Mouse (Mus musculus) G1E (cell line): Measurements from ENCODE around the gene Ror2. TPM values are rescaled to one million over a fixed set of nuclear protein-coding genes. Genes with fewer than 3 reads are reported as not detected.

Experiments
- ATAC-seq: 2 replicates; pipeline ENCODE4 v1.8.0; 2016; ENCODE audit warnings: mild to moderate bottlenecking; ENCODE audit not compliant: insufficient number of reproducible peaks, poor library complexity, low FRiP score, severe bottlenecking; ENCODE audit errors: extremely low read depth
- DNase-seq: peaks from one replicate; pipeline ENCODE4 v3.0.0; 2012; ENCODE audit warnings: low spot score
- H3K27me3 ChIP-seq: 2 replicates; pipeline ENCODE4 v1.6.1; 2012; ENCODE audit warnings: mild to moderate bottlenecking, low read length, inconsistent platforms; ENCODE audit not compliant: insufficient read depth
- H3K36me3 ChIP-seq: replicated peaks from 2 replicates; pipeline ENCODE3; 2012; ENCODE audit warnings: mild to moderate bottlenecking, inconsistent platforms
- H3K4me1 ChIP-seq: 2 replicates; pipeline ENCODE4 v1.6.1; 2012; ENCODE audit warnings: low read depth, low read length, inconsistent platforms, mixed read lengths; ENCODE audit not compliant: insufficient read depth
- H3K4me3 ChIP-seq: 2 replicates; pipeline ENCODE4 v1.5.1; 2012; ENCODE audit warnings: low read depth, mild to moderate bottlenecking, inconsistent platforms, low read length, moderate library complexity, mixed read lengths
- H3K9me3 ChIP-seq: replicated peaks from 2 replicates; pipeline ENCODE4 v1.6.1; 2012; ENCODE audit warnings: inconsistent platforms
- CTCF ChIP-seq: IDR thresholded peaks from 2 replicates; pipeline ENCODE4 v1.5.1; 2012; ENCODE audit warnings: low read depth, low read length, inconsistent platforms, mixed read lengths
- GATA1 ChIP-seq: IDR thresholded peaks from 2 replicates; pipeline ENCODE4 v1.6.1; 2012; ENCODE audit warnings: borderline replicate concordance, low read length, inconsistent platforms, mixed read lengths
- GATA2 ChIP-seq: IDR thresholded peaks from 2 replicates; pipeline ENCODE4 v1.6.1; 2012; ENCODE audit warnings: low read depth, low read length, inconsistent platforms, borderline replicate concordance
- POLR2AphosphoS5 ChIP-seq: IDR thresholded peaks from 2 replicates; pipeline ENCODE4 v1.6.1; 2012; ENCODE audit warnings: low read depth, low read length, inconsistent platforms; ENCODE audit not compliant: insufficient replicate concordance
- TAL1 ChIP-seq: conservative IDR thresholded peaks from 2 replicates; pipeline ENCODE4 v1.6.1; 2012; ENCODE audit warnings: low read depth, low read length, inconsistent platforms, mixed read lengths
- polyA plus RNA-seq: library from polyadenylated mRNA; stranded (reverse); fragments of >175 nt; gene quantifications from 2 replicates; pipeline ENCODE4 v1.2.3, GENCODE M21; 2012
- total RNA-seq, 2 experiments: library from RNA; stranded (forward) in 1 of 2; stranded (reverse) in 1 of 2; fragments of 200-1000 nt in 1 of 2; fragments of >200 nt in 1 of 2; fragmentation: Nextera tagmentation in 1 of 2; gene quantifications; 2 replicates each; pipeline ENCODE4 v1.2.3; 2014 to 2017

Ror2 gene
- total and polyA plus RNA-seq, 3 experiments: not detected

DNA sequence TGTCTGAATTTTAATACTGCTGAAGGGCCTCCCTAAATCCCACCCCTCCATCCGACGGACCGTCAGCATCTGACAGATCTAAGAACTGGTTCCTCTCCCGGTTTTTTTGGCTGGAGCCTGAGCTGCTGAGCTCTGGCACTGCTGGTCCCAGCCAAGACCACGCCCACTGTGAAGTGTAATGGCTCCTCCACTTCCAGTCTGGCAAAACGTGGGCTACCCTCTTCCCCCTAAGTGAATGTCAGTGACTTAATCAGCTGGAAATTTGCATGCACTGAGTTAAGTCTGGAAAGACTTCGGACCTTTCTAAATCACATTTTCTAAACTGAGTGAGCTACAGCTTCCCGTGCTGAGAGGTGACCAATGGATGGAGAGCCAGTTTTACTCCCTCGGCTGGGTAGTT is 52.5 kb downstream of the Ror2 start:
- ATAC-seq (no peak), DNase-seq (no peak)
- H3K27me3 ChIP-seq: no peaks in the 10 kb centered on the region
- H3K4me1 ChIP-seq: no peaks in the 10 kb centered on the region
- no peak overlapping the region for H3K4me3 ChIP-seq
- H3K9me3 ChIP-seq: peaks cover 74% of the 10 kb centered on the region
- no peak for TF ChIP-seq TAL1
- no peak for TF ChIP-seq POLR2AphosphoS5
- no peak for TF ChIP-seq GATA1
- no peak for TF ChIP-seq CTCF
- no peak for TF ChIP-seq GATA2
- H3K36me3 ChIP-seq: no peaks in the 10 kb centered on the region

DNA sequence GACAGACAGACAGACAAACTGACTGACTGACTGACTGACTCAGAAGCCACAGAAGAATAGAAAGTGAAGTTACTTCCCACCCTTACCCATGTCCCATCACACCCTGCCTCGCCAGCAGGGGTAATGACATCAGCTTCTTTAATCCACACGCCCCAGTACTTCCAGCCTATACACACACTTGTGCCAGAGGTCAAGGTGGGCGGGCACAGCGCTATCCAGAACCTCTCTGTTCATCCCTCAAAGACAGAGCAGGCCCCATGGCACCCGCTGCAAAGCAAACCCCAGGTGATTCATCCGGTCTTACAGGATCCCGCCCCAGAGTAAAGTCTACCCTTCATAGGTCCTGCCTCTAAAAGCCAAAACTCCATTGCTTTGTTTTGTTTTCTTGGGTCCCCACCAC is 53.5 kb downstream of the Ror2 start:
- TF ChIP-seq GATA2: no peak
- TF ChIP-seq POLR2AphosphoS5: no peak
- TF ChIP-seq CTCF: no peak
- TF ChIP-seq GATA1: no peak
- no peak for TF ChIP-seq TAL1
- Histone ChIP-seq H3K4me3 (no peak overlapping the region), H3K4me1 (no peaks in the 10 kb centered on the region), H3K27me3 (no peaks in the 10 kb centered on the region), H3K9me3 (peaks cover 70% of the 10 kb centered on the region), H3K36me3 (no peaks in the 10 kb centered on the region)
- no peak for ATAC-seq
- no peak for DNase-seq

- H3K36me3 ChIP-seq: no peaks in the 10 kb centered on the region
- TF ChIP-seq GATA1 (no peak), GATA2 (no peak), POLR2AphosphoS5 (no peak)
- DNase-seq (no peak), ATAC-seq (no peak)
- no peaks in the 10 kb centered on the region for H3K27me3 ChIP-seq
- peaks cover 64% of the 10 kb centered on the region for H3K9me3 ChIP-seq
- H3K4me1 ChIP-seq: no peaks in the 10 kb centered on the region
- no peak overlapping the region for H3K4me3 ChIP-seq
Measured at GRCm38 (mm10) chr13:53230446-53231161, 55.3 kb downstream of the Ror2 start.

- DNase-seq: no peak
- no peaks in the 10 kb centered on the region for H3K4me1 ChIP-seq
- no peak overlapping the region for H3K4me3 ChIP-seq
- TF ChIP-seq GATA2 (no peak), CTCF (no peak), GATA1 (no peak), POLR2AphosphoS5 (no peak), TAL1 (no peak)
- no peaks in the 10 kb centered on the region for H3K27me3 ChIP-seq
- peaks cover 61% of the 10 kb centered on the region for H3K9me3 ChIP-seq
- ATAC-seq: no peak
- no peaks in the 10 kb centered on the region for H3K36me3 ChIP-seq
Measured at GRCm38 (mm10) chr13:53227019-53227418, 58.9 kb downstream of the Ror2 start.

DNA sequence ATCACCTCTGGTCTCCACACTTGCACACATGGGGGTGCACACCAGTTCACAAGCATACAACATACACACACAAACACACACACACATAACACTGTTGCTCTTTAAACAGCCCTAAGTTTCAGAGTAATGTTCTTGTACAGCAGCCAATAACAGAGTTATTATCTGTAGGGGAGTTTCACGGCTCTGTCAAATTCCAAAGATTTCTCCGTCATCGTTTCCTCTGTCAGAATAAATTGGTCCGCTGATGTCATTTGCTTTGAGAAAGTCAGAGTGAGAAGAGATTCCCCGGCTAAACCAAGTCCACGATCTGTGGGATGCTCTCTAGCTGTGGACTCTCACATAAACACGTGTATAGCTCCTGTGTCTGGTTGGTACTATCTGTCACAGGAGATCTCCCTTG is 59.5 kb downstream of the Ror2 start:
- ATAC-seq (no peak), DNase-seq (no peak)
- Histone ChIP-seq H3K36me3 (no peaks in the 10 kb centered on the region), H3K4me3 (no peak overlapping the region), H3K27me3 (no peaks in the 10 kb centered on the region), H3K4me1 (no peaks in the 10 kb centered on the region), H3K9me3 (peaks cover 60% of the 10 kb centered on the region)
- TF ChIP-seq GATA2 (no peak), GATA1 (no peak), TAL1 (no peak), POLR2AphosphoS5 (no peak), CTCF (no peak)

GRCm38 (mm10) chr13:53225925-53226324 is 60.0 kb downstream of the Ror2 start:
- H3K36me3 ChIP-seq: no peaks in the 10 kb centered on the region
- H3K4me3 ChIP-seq: no peak overlapping the region
- no peaks in the 10 kb centered on the region for H3K27me3 ChIP-seq
- DNase-seq: no peak
- TF ChIP-seq POLR2AphosphoS5 (no peak), GATA1 (no peak), CTCF (no peak), TAL1 (no peak), GATA2 (no peak)
- no peak for ATAC-seq
- no peaks in the 10 kb centered on the region for H3K4me1 ChIP-seq
- H3K9me3 ChIP-seq: peaks cover 63% of the 10 kb centered on the region

GRCm38 (mm10) chr13:53221176-53221575 is 64.7 kb downstream of the Ror2 start:
- no peak for DNase-seq
- TF ChIP-seq GATA1 (no peak), GATA2 (no peak), POLR2AphosphoS5 (no peak), CTCF (no peak), TAL1 (no peak)

More at GRCm38 (mm10) chr13:53221176-53221575, 64.7 kb downstream of the Ror2 start:
- H3K4me3 ChIP-seq: no peak overlapping the region
- H3K27me3 ChIP-seq: no peaks in the 10 kb centered on the region
- H3K36me3 ChIP-seq: no peaks in the 10 kb centered on the region
- peaks cover 77% of the 10 kb centered on the region for H3K9me3 ChIP-seq
- no peak for ATAC-seq
- H3K4me1 ChIP-seq: no peaks in the 10 kb centered on the region
